ENCODE assay signal across 13 mouse cellular contexts in the genomic region with DNA sequence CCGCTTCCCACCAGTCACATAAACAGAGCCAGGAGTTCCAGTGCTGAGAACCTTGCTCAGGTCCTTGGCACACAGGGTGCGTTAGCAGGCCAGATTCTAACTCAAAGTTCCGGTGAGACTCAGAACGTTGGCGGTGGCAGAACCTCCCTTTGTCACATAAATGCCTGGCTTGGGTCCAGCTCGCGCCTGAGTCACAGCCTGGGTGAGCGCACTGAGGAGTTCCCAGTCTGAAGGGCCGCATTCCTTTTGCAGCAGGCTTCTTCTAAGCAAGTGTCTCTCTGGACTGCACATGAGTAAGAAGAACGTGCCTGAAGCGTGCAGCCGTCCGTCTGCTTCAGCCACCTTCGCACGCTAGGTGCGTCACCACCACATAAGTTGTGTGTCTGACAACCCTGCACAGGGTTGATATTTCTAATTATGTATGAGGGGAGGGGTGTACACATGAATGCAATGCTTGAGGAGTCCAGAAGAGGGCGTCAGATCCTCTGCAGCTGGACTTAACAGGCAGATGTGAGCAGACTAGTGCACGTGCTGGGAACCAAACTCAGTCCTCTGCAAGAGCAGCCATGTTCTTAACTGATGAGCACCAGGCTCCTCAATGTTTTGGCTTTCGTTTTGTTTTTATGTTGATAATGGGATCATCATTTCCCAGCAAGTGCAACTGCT. TPM values are rescaled to one million over a fixed set of nuclear protein-coding genes. Genes with fewer than 3 reads are reported as not detected.
A peak's percentile ranks its signal among the peaks of the same experiment; 100 is the strongest.
DNase-seq lines count a peak whose midpoint lies in the region; ATAC-seq lines count a peak whose summit lies in the region.
"Had no signal": no experiment of that assay in that cellular context is flagged by ENCODE, and none has a peak within 500 bp of the region (broad histone marks: within the 10 kb centered on the region; RNA-seq: fewer than 3 reads in every experiment).

No protein-coding gene starts in this region.

- H3K27me3 ChIP-seq in hindbrain, embryonic 11.5 days (ENCODE audit: control insufficient read depth, insufficient read depth, low read length): peaks cover 55% of the 10 kb centered on the region
- H3K27me3 ChIP-seq in hindbrain, embryonic 12.5 days: peaks cover 80% of the 10 kb centered on the region

- no peak overlapping the region for H3K9ac ChIP-seq in hindbrain, embryonic 11.5 days (ENCODE audit: low read depth, low read length)
- H3K9ac ChIP-seq in hindbrain, embryonic 12.5 days: no peak overlapping the region
- H3K9ac ChIP-seq: heart, embryonic 13.5 days had no signal

- H3K4me2 ChIP-seq in hindbrain, embryonic 11.5 days (replicated peaks; ENCODE audit: low read depth, low read length): no peak overlapping the region
- H3K4me2 ChIP-seq in hindbrain, embryonic 12.5 days (replicated peaks): no peak overlapping the region
- H3K4me2 ChIP-seq: heart, embryonic 13.5 days had no signal

- H3K4me1 ChIP-seq in hindbrain, embryonic 11.5 days (replicated peaks; ENCODE audit: control insufficient read depth, insufficient read depth, low read length): no peaks in the 10 kb centered on the region
- peaks cover 5% of the 10 kb centered on the region; the same call in 1 of the 2 replicates for H3K4me1 ChIP-seq in hindbrain, embryonic 12.5 days

- DNase-seq in hindbrain, embryonic 11.5 days (ENCODE audit: low spot score): peak; percentile 24
- DNase-seq in NIH3T3 (ENCODE audit: low read depth) (peak; percentile 10), MN1 (ENCODE audit: low spot score) (no peak)
- DNase-seq in kidney, postnatal 25 days: peak; percentile 73 to 79
- peak; percentile 48 for DNase-seq in retina, postnatal 1 day
- no peak for DNase-seq in left cerebral cortex, adult 11 months (ENCODE audit: low spot score)
- no peak for DNase-seq in B cell, adult 2 months
- DNase-seq: cerebellum, adult 11-12 months had no signal

- no peak overlapping the region for H3K4me3 ChIP-seq in hindbrain, embryonic 11.5 days (ENCODE audit: low read depth, low read length)
- no peak overlapping the region for H3K4me3 ChIP-seq in hindbrain, embryonic 12.5 days
- H3K4me3 ChIP-seq: erythroblast, embryonic 14.5 days; heart, embryonic 13.5 days had no signal

- no peaks in the 10 kb centered on the region for H3K36me3 ChIP-seq in hindbrain, embryonic 11.5 days (ENCODE audit: control insufficient read depth, insufficient read depth, low read length)
- H3K36me3 ChIP-seq in hindbrain, embryonic 12.5 days: no peaks in the 10 kb centered on the region
- H3K36me3 ChIP-seq: G1E; heart, embryonic 13.5 days had no signal

- no peak for ATAC-seq in hindbrain, embryonic 11.5 days (ENCODE audit: low FRiP score)
- ATAC-seq in hindbrain, embryonic 12.5 days (ENCODE audit: low FRiP score): no peak

- H3K27ac ChIP-seq in hindbrain, embryonic 11.5 days (ENCODE audit: low read depth, low read length): no peak overlapping the region
- no peak overlapping the region for H3K27ac ChIP-seq in hindbrain, embryonic 12.5 days
- H3K27ac ChIP-seq: heart, embryonic 13.5 days had no signal

- WGBS in hindbrain, embryonic 11.5 days: 30% methylated on average over 19 of the region's 19 CpGs
- 35% methylated on average over 19 of the region's 19 CpGs for WGBS in hindbrain, embryonic 12.5 days

- no peaks in the 10 kb centered on the region for H3K9me3 ChIP-seq in hindbrain, embryonic 11.5 days (ENCODE audit: control insufficient read depth, low read length)
- H3K9me3 ChIP-seq in hindbrain, embryonic 12.5 days (replicated peaks): no peaks in the 10 kb centered on the region
- H3K9me3 ChIP-seq: G1E had no signal

RNA-seq across cellular contexts. Expression of gene Sim2, which starts 9.2 kb away (rescaled TPM):
- polyA plus RNA-seq in hindbrain, embryonic 11.5 days (2014; fragmentation: Nextera tagmentation; extraction: Ambion mirVana): 0.35 and 0.39 TPM in 2 replicates
- polyA plus RNA-seq in hindbrain, embryonic 12.5 days (2016; fragmentation: Nextera tagmentation; extraction: Ambion mirVana): 1.6 and 1.8 TPM in 2 replicates
- polyA plus RNA-seq: erythroblast, embryonic 14.5 days; G1E; spleen, adult 2 months had no signal

Comparison
In these comparisons a context has a peak if more than half of its experiments do, and no peak if none do; other contexts are left out.
1. DNase-seq: peak in hindbrain, embryonic 11.5 days (single experiment), NIH3T3 (single experiment), kidney, postnatal 25 days (2 of 2) and retina, postnatal 1 day (single experiment); none in left cerebral cortex, adult 11 months (single experiment), MN1 (single experiment) and B cell, adult 2 months (0 of 2).